Mouse (Mus musculus): ENCODE data around the gene Arhgap18.

DNA sequence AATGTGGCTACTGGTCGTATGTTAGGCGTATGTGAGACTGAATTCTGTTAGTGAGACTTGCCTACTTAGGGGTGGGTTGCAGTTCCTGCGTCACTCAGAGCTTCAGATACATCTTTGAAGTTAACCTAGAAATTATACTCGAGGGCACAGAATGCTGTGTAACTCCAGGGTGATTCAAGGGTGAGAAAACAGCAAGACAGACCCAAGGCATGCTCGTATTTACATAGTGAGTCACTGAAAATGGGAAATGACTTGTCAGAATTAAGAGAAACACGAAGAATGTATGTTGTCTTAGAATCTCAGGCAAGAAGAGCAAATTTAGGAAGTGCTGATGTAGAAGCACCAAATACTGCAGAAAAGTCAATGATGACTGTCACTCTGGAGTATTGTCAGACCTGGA lies 142.5 kb downstream of the Arhgap18 start:
- TF ChIP-seq POLR2A (IDR thresholded peaks at IDR 0.05; ENCODE audit: borderline replicate concordance, extremely low read depth, low read depth, low read length) (no peak), CTCF (IDR thresholded peaks at IDR 0.05; ENCODE audit: insufficient read depth, low read length) (no peak)
